Mouse (Mus musculus): Measurements from ENCODE around the gene Calm3.
A peak's percentile ranks its signal among the peaks of the same experiment; 100 is the strongest.
"Not testable (repeated sequence)": the region's sequence is repeated elsewhere in the genome, so short reads cannot be mapped to it uniquely, and the experiment has no call there.

The Calm3 gene

DNA sequence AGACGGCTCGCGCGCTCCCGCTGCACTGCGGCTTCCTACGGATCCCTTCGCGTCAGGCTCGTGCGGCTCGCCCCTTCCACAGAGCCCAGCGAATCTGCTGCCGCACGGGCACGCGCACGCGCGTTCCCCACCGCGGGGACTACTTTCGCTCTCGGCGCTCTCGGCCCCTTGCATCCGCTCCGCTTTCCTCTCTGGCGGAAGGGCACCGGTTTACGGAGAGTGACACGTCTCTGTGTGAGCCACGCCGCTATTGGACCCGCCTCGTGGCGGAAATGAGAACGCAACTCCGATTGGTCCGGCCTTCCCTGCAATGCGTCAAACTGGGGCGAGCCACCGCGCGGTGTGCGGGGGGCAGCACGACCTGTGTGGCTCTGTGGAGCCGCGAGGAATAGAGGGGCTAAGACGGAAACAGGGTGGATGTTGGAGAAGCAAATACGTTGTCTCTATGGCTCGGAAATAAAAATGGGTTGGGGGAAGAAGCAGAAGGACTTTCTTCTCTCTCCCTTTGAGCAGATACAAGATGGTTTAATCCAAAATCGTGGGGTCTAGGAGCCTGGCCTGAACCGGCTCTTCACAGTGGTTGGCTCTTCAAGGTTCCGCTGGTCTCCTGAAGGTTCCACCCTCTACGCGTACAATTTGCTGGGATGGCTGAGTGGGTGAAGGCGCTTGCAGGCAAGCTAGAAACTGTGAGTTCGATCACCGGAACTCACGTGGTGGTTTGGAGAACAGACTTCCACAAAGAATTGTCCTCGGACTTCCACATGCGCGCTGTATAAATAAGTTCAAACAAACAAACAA lies at the start of gene Calm3:
Gene Calm3 (minus strand): TSS at position 78 of the 798 bp plus-strand sequence.
- DNase-seq (ENCODE audit: low read depth in 1 of 2, low spot score in 2 of 2): peak; percentile 98 to 99

DNA sequence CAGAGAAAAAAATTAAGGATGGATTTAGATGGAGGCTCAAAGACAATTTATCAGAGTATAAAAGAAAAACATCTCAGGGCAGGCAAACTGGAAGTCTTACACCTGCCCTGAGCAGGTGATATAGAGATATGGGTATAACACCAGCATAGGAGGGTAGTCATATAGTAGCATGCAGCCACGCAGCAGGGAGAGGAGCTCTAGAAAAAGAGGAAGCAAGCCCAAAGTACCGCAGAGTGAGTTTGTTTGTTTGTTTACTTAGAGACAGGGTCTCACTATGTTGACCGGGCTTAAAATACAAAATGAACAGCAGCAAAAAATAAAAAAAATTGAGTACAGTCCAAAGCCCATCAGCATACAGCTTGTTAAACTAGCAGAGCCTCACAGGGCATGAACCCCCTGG lies 47.2 kb upstream of the Calm3 start:
- no peak for DNase-seq (ENCODE audit: low read depth in 1 of 2, low spot score in 2 of 2)

DNA sequence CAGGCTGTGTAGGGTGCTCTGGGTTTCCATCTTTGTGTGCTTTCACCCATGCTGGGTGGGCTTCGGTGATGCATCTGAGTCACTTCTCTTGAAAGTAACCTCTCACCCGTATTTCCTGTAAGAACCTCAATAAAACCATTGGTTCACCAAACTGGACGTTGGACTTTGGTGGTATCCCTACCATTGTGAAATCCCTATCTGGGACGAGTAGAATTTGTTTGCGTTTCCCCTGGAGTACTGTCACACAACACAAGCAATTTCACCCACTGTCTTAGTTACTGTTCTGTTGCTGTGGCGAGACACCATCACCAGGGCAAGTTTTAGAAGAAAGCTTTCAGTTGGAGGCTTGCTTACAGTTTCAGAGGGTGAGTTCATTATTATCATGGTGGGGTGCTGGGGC lies 44.5 kb upstream of the Calm3 start:
- no peak for DNase-seq (ENCODE audit: low read depth in 1 of 2, low spot score in 2 of 2)

DNA sequence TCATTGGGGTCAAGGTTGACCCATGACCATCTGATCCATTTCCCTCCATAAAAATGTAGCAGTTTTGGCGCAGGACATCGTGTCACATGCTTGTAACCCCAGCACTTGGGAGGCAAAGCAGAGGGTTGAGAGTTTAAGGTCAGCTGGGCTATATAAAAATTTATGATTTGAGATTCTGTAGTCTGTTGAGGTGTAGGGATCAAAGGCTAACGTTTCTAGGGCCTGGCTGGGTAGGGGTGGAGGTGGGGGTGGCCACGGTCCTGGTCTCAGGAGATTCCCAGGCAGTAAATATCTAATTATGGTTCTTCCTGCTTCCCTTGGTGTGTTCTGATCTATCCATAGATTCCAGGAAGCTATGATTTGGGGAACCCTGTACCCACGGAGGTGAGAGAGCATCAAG lies 37.8 kb upstream of the Calm3 start:
- DNase-seq (ENCODE audit: low read depth in 1 of 2, low spot score in 2 of 2): no peak

DNA sequence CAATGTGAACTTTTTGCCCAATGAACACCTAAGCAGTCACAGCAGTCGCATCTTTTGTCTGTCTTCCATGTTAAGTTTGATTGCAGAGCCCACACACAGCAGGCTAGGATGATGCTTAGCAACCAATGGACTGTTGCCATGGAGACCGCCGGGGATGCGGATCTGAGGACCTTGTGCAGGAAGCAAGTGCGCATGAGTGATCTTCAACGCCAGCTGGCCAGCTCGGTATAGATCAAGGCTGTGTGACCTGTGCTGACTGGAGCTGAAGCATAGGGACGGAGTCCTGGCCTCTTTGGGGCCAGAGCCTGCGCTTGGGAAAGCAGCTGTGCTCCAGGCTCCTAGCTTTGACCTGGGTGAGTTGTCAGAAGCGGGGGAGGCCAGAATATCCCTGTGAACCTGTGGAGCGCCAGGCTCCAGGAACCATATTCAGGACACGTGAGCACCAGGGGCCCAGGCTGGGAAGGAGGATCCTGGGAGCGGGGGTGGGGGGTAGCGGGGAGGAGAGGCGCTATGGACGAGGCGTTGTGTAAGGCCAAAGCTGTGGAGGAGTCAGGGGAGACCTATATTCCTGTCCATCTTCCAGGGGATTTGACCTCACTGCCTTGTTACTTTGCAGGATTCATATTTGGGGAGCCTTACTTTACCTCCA lies 35.7 kb upstream of the Calm3 start, which contains the start of gene Pnmal1:
Gene Pnmal1 (plus strand): TSS at position 141 of the 649 bp plus-strand sequence.
- no peak for DNase-seq (ENCODE audit: low read depth in 1 of 2, low spot score in 2 of 2)

DNA sequence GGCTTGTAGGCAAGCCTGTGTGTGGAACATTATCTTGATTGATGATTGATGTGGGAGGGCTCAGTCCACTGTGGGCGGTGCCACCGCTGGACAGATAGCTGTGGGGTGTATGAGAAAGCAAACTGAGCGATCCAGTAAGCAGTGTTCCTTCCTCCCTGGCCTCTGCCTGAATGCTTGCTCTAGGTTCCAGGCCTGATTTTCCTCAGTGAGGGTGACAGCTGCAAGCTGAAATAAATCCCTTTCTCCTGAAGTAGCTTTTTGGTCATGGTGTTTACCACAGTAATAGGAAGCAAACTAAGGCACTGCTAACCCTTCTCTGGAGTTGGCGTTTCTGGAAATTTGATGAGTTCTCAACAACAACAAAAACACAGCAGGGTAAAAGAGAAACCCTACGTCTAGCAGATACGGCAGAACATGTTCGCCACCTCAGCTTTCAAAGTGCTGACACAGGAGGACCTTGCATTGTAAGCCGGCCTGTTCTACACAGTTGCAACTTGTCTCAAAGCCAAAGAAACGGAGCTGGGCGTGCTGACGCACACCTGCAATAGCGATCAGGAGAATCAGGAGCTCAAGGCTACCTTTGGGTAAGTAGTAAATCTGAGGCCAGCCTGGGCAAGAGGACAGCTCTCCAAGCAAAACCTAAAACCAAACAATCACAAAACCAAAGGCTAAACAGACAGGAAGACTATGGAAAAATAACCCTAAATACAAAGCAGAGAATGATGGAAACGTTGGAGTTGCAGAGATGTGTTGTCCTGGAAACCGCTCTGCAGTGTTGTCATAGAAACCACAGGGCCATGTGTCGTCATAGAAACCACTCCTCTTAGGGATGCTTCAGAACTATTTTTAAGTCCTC lies 32.7 kb upstream of the Calm3 start:
- no peak for DNase-seq (ENCODE audit: low read depth in 1 of 2, low spot score in 2 of 2)

DNA sequence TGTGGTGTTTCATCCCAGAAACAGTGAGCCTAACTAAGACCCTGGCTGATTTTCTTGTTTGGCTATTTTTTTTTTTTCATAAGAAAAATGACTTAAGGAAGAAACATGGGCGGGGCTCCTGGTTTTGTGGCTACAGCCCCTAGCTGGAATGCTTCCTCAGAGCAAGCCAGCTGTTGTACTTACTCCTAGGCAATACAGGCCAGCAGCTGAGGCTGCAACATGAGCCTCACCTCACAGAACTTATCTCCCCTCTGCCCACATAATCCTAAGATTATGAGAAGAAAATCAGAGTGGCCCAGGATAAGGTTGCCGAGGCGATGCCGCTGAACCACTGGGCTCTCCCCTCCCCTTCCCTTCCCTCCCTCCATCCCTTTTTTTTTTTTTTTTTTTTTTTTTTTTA lies 31.8 kb upstream of the Calm3 start:
- DNase-seq (ENCODE audit: low read depth in 1 of 2, low spot score in 2 of 2): no peak

DNA sequence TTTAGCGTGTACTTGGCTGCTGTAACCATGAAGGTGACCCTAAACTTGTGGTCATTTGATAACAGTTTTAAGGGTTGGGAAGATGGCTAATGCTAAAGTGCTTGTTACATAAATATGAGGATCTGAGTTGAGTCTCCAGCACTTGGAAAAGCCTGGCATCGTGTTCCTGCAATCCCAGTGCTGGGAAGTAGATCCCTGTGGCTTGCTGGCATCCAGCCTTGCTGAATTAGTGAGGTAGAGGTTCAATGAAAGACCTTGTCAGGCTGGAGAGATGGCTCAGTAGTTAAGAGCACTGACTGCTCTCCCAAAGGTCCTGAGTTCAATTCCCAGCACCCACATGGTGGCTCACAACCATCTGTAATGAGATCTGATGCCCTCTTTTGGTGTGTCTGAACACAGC lies 29.9 kb upstream of the Calm3 start:
- DNase-seq (ENCODE audit: low read depth in 1 of 2, low spot score in 2 of 2): not testable (repeated sequence)

DNA sequence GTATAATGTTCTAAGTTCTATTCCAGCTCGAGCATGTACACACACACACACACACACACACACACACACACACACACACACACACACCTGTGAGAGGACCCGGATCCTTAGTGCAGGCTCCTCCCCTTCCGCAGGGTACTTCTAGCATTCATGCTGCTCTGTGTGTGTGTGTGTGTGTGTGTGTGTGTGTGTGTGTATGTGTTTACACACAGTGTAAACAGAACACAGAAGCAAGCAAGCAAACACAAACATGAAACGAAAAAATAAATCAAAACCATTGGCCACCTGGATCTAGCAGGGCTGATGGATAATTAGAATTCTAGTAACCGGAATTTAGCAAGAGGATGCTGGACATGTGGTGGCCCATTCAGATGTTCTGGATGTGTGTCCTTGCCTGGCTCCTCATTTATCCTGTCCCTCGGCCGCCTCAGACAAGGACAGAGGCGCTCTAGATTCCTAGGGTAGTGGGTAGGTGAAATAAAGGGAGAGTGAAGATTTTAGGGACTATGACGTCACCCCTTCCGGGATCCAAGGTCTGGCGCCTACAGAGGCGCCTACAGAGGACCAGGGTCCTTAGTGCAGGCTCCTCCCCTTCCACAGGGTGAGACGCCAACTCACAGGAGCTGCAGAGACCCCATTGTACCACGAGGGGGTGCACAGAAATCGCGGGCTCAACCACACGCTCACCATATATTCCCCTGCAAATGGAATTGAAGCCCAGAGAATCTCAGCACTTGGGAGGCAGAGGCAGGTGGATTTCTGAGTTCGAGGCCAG lies 27.1 kb upstream of the Calm3 start:
- DNase-seq (ENCODE audit: low read depth in 1 of 2, low spot score in 2 of 2): peak; percentile 46 to 54

DNA sequence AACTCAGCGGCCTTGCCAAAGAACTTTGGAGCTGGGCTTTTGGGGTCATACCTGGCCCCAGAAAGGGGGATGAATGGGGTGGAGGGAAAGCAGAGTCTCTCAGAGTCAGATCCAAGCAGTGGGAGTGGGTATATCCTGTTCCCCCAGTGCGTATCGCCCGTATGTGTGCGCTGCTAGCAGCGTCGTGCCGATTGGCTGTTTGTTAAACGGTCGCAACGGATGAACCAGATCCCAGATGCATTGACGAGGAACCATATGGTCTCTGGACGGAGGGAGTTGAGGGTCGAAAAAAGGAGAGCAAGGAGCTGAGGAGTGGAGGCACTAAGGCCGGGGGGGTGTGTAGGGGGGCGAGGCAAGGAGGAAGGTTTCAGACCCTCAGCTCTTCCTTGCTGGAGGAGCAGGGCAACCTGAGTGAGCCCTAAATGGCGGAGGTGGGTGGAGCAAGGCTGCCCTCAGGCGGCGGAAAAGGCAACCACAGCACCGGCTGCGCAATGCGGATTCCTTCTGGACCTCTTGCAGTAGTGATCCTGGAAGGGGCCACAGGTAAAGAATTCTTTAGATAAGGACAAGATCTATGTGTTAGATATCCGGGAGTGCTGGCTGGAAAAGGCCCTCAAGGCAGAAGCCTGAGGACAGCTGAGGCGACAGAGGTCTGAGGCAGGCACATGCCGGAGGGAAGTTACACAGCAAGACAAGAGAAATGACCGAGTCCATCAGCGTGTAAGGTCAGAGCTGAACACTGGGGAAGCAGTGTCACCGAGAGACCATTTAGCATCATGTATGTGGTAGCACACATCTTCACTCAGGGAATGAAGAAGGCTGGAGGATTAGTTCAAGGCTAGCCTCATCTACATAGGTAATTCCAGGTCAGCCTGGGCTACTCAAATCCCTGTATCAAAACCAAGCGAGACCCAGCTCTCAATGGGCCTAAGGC lies 26.3 kb upstream of the Calm3 start:
- DNase-seq (ENCODE audit: low read depth in 1 of 2, low spot score in 2 of 2): peak in 1 of 2 experiments; percentile 7

DNA sequence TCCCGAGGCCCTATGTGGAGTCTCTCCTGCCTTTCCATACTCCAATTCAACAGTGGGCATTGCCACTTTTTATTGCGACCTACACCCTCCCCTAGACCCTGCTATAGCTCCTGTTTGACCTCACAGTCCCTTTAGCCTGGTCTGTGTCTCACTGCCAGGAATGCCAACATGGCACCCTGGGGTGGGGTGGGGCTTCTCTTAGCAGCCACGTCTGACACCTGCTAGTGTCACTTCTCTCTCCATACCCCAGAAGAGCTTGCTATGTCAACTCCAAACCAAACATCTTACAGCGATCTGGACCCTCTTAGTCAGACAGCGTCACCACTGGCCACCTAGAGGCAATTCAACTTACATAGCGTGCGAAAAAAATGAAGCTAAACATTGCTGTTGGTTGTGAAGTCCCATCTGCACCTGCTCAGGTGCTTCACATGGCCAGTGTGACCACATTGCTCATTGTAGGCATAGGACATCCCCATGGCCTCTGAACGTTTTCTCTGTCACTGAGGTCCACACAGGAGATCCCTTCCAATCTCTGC lies 25.1 kb upstream of the Calm3 start:
- no peak for DNase-seq (ENCODE audit: low read depth in 1 of 2, low spot score in 2 of 2)

DNA sequence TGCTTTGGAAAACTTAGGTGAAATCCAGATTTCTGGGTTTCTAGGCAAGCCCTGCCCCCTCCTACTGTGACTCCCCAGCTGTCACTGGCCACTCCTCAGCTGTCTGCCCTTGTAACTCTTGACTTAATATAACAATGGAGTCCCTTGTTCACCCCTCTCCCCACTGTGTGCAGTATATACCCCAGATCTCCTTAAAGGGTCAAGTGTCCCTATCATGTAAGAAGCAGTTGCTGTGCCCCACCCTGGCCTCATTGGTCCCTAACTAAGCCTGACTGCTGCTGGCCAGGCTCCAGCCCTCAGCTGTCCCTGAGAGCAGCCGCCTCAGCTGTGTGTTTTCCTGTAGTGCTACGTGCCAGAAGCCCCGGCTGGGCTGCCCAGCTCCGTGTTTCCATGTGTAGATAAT lies 24.0 kb upstream of the Calm3 start:
- no peak for DNase-seq (ENCODE audit: low read depth in 1 of 2, low spot score in 2 of 2)

DNA sequence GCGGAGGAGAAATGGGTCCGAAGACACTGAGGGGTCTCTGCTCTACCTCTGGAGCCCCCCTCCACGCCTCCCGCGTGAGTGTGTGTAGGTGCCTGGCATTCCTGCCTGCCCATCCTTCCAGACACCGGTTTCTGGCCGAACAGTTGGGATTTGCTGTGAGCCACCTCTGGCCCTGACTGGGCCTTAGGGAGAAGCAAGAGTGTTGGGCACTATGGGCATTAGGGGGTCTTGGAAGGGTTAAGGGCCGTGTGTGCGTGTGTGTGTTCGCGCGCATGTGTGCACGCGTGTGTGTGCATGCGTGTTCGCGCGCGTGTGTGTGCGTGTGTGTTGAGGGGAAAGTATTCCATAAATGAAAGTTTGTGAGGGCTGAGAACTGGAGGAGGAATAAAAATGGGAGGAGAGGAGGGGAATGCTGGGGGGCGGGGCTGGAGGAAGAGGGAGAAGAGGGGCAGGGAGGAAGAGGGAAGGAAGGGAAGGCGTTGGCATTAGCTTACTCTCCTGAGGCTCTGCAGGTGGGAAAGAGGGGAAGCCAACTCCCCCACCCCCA lies 23.5 kb upstream of the Calm3 start:
- no peak for DNase-seq (ENCODE audit: low read depth in 1 of 2, low spot score in 2 of 2)

DNA sequence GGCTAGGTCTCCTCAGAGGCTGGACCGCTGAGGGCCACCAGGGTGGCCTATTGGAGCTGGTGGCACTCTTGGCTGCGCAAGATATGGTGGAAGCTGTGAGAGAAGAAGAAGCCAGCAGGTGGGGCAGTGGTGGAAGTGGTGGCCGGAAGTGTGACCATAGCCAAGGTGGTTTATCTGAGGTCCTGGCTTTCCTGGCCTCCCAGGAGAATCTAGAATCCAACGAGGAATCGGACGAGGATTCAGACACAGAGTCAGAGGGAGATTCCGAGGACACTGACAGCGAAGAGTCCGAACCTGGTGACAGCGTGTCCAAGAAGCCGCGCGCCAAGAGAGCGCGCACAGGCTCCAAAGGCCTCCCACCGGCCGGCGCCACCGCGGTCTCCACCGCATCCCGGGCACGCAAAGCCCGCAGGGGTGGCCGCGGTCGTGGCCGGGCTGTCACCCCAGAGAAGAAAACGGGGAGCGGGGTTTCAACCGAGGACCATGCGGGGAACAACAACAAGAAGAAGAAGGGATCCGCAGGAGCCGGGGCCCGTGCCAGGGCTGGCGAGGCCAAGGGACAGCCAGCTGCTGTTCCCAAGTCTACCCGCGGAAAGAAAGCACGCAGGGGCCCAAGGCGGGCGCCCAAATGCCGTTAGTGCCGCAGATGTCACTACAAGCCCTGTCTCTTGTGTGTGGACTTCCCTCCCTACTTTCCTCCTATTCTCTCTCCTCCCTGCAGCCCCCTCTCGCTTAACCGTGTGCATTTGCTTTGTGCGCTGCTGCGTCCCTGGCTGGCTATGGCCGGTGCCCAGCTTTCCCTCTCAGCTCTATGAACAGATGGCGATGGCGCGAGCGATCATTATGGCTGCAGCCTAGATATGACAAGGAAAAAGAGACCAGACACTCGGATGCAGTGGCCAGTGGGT lies 22.8 kb upstream of the Calm3 start:
- no peak for DNase-seq (ENCODE audit: low read depth in 1 of 2, low spot score in 2 of 2)

DNA sequence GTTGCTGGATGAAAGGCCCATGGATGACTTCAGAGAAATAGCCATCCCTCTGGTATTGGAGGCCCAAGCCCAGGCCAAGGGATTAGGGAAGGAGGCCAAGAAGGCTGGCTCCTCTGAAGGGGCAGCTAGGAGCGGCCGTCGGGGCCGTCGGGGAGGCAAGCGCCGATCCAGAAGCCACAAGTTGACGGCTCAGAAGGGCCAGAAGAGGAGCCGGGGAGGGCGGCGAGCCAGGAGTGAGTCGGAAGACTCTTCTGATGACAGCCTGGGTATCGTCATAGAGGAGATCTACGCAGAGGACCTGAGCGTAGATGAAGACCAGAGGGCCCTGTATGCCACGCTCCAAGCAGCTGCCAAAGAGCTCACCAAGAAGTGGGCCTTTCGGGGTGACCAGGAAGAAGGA lies 21.5 kb upstream of the Calm3 start:
- no peak for DNase-seq (ENCODE audit: low read depth in 1 of 2, low spot score in 2 of 2)

DNA sequence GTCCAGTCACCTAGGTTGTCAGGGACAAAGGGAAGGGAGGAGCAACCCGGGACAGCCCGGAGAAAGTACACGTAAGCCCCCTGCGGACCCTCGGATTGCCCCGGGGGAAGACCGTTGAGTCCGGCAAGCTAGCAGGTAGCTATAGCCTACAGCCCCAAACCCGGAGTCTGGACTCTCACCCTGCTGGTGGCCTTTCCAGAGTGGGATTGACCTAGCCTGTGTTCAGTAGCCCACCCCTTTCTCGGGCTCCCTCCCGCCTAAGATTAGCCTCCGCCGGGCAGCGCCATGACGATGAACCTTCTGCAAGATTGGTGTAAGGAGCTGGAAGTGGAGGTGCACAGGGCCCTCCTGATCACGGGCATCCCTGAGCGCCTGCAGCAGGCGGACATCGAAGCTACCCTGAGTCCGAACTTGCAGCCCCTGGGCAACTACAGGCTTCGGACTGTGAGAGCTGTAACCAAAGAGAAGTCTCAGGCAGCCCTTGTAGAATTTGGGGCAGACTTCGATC lies 20.9 kb upstream of the Calm3 start:
- no peak for DNase-seq (ENCODE audit: low read depth in 1 of 2, low spot score in 2 of 2)

DNA sequence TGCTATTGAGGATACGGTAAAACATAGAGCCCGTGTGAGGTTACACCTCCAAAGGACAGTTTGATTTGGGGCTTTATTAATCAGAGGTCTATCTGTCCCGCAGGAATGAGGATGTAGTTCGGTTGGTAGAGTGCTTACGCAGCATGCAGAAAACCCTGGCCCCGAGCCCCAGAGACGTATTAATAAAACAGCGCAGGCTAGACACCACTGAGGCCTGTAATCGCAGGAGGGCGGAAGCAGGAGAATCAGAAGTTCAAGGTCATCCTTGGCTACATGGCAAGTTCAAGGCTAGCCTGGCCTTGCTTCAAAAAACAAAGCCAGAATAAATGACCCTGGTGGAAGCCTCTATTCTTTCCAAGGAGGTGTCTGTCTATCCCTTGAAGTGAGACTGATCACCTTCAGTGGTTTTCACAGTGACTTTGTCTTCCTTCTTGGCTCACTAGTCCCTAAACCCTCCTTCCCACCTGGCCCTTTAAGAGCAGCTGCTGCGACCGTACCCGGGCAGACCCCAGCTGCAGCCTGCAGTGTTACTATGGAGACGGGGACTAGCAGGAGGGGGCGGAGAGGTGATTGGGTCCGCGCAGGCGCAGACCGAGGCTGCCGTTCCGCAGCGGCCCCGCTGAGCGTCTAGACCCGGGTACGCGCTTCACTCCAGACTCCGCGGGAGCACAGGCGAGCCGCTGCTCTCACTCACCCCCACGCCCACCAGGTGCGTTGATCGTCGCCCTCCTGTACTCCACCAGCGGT lies 20.3 kb upstream of the Calm3 start, which contains the start of gene Pnmal2:
Gene Pnmal2 (plus strand): TSS at position 622 of the 747 bp plus-strand sequence.
- DNase-seq (ENCODE audit: low read depth in 1 of 2, low spot score in 2 of 2): no peak
